Mouse (Mus musculus) lung, postnatal 25 days (tissue): ENCODE results near the gene Nid2.

Experiments
- DNase-seq: peaks from one replicate; pipeline ENCODE4 v3.0.0; 2022; ENCODE audit warnings: low spot score

Gene Nid2

GRCm38 (mm10) chr14:19751025-19751771 lies at the start of gene Nid2:
Nid2 (plus strand) TSS chr14:19751265.
- DNase-seq, result peak; percentile 82

GRCm38 (mm10) chr14:19701546-19701945 lies 49.5 kb upstream of the Nid2 start:
- no peak for DNase-seq

- peak; percentile 69 for DNase-seq
Measured at GRCm38 (mm10) chr14:19705649-19706048, 45.4 kb upstream of the Nid2 start.

- DNase-seq, result peak; percentile 69
Measured at GRCm38 (mm10) chr14:19706454-19706853, 44.6 kb upstream of the Nid2 start.

- no peak for DNase-seq
Measured at GRCm38 (mm10) chr14:19706997-19707396, 44.1 kb upstream of the Nid2 start.

- DNase-seq, result no peak
Measured at GRCm38 (mm10) chr14:19707721-19708507, 43.2 kb upstream of the Nid2 start.

- no peak for DNase-seq
Measured at GRCm38 (mm10) chr14:19709161-19709560, 41.9 kb upstream of the Nid2 start.

- DNase-seq, result no peak
Measured at GRCm38 (mm10) chr14:19711771-19712170, 39.3 kb upstream of the Nid2 start.

GRCm38 (mm10) chr14:19713067-19713466 lies 38.0 kb upstream of the Nid2 start:
- DNase-seq, result peak; percentile 10

- DNase-seq, result no peak
Measured at GRCm38 (mm10) chr14:19719077-19719476, 32.0 kb upstream of the Nid2 start.

- no peak for DNase-seq
Measured at GRCm38 (mm10) chr14:19720044-19720611, 30.9 kb upstream of the Nid2 start.

GRCm38 (mm10) chr14:19728278-19728677 lies 22.8 kb upstream of the Nid2 start:
- DNase-seq, result no peak

- DNase-seq, result peak; percentile 41
Measured at GRCm38 (mm10) chr14:19728737-19729136, 22.3 kb upstream of the Nid2 start.

- DNase-seq, result no peak
Measured at GRCm38 (mm10) chr14:19732097-19732496, 19.0 kb upstream of the Nid2 start.

GRCm38 (mm10) chr14:19733490-19734282 lies 17.4 kb upstream of the Nid2 start:
- DNase-seq, result no peak

GRCm38 (mm10) chr14:19735303-19735702 lies 15.8 kb upstream of the Nid2 start:
- no peak for DNase-seq

GRCm38 (mm10) chr14:19737568-19737967 lies 13.5 kb upstream of the Nid2 start:
- DNase-seq, result no peak

GRCm38 (mm10) chr14:19738094-19738843 lies 12.8 kb upstream of the Nid2 start:
- DNase-seq, result peak; percentile 34

- DNase-seq, result no peak
Measured at GRCm38 (mm10) chr14:19739416-19740146, 11.5 kb upstream of the Nid2 start.

GRCm38 (mm10) chr14:19740147-19740738 lies 10.8 kb upstream of the Nid2 start:
- no peak for DNase-seq
